Mouse (Mus musculus): ENCODE results near the gene Zfp322a. TPM values are rescaled to one million over a fixed set of nuclear protein-coding genes. Genes with fewer than 3 reads are reported as not detected.

Zfp322a gene
- total and polyA plus RNA-seq, 2 experiments from 2014 or later, result 11.9 to 27.0 TPM

DNA sequence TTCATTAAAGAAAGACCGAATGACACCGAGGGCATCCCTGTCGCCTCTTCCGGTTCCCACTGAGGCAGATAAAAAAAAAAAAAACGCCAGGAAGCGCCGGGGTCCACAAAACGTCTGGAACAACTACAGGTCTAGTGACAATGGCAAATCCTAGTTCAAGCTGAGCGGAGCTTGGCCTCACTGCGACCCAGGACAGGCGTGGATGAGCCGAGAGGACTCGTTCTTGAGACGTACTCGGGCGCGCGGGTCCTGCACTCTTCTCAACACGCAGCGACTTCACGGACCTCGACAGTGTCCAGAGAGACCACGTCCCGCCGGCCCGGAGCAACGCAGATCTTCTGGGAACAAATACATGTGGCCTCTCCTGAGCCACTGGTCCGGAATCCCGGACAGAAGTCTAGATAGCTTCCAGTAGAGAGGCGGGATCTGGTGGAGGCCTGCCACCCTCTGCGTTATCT lies 27.3 kb upstream of the Zfp322a start:
- peak overlapping the region; percentile 70 for H3K4me2 ChIP-seq (ENCODE audit: low read depth, low read length)
- peaks cover 50% of the 10 kb centered on the region for H3K27me3 ChIP-seq (ENCODE audit: control insufficient read depth, insufficient read depth, low read length)
- TF ChIP-seq EP300 (IDR thresholded peaks at IDR 0.05; ENCODE audit: low read depth) (no peak), CTCF (IDR thresholded peaks at IDR 0.05; ENCODE audit: low read depth) (no peak)
- no peaks in the 10 kb centered on the region for H3K9me3 ChIP-seq (replicated peaks; ENCODE audit: control insufficient read depth, low read length)
- no peaks in the 10 kb centered on the region for H3K36me3 ChIP-seq (replicated peaks; ENCODE audit: control insufficient read depth, insufficient read depth, low read length)
- WGBS, result under 1% methylated on average over 31 of the region's 31 CpGs
- no peak for DNase-seq (ENCODE audit: low spot score)
- H3K9ac ChIP-seq (replicated peaks; ENCODE audit: low read depth, low read length), result no peak overlapping the region; the same call in 1 of the 2 replicates
- no peak overlapping the region for H3K27ac ChIP-seq (ENCODE audit: low read depth)
- no peak for ATAC-seq (ENCODE audit: insufficient read depth, low read depth)
- H3K4me1 ChIP-seq (ENCODE audit: control insufficient read depth, insufficient read depth), result 0 out of 2 replicates have a peak, but pooled peaks cover 5% of the 10 kb centered on the region
- H3K4me3 ChIP-seq (ENCODE audit: low read depth, low read length), result peak overlapping the region; percentile 47

GRCm38 (mm10) chr13:23395301-23396245 lies 26.6 kb upstream of the Zfp322a start:
- Histone ChIP-seq H3K4me2 (ENCODE audit: low read depth, low read length) (peak overlapping the region; percentile 70), H3K4me1 (ENCODE audit: control insufficient read depth, insufficient read depth) (0 out of 2 replicates have a peak, but pooled peaks cover 5% of the 10 kb centered on the region), H3K4me3 (ENCODE audit: low read depth, low read length) (peak overlapping the region; percentile 47), H3K9me3 (replicated peaks; ENCODE audit: control insufficient read depth, low read length) (no peaks in the 10 kb centered on the region), H3K9ac (replicated peaks; ENCODE audit: low read depth, low read length) (no peak overlapping the region; the same call in 1 of the 2 replicates), H3K27me3 (ENCODE audit: control insufficient read depth, insufficient read depth, low read length) (peaks cover 50% of the 10 kb centered on the region), H3K27ac (ENCODE audit: low read depth) (no peak overlapping the region), H3K36me3 (replicated peaks; ENCODE audit: control insufficient read depth, insufficient read depth, low read length) (no peaks in the 10 kb centered on the region)
- ATAC-seq (ENCODE audit: insufficient read depth, low read depth), result no peak
- 4% methylated on average over 43 of the region's 43 CpGs for WGBS
- no peak for DNase-seq (ENCODE audit: low spot score)
- TF ChIP-seq EP300 (IDR thresholded peaks at IDR 0.05; ENCODE audit: low read depth), result no peak
- TF ChIP-seq CTCF (IDR thresholded peaks at IDR 0.05; ENCODE audit: low read depth), result no peak

GRCm38 (mm10) chr13:23387548-23387947 lies 18.5 kb upstream of the Zfp322a start:
- no peak for TF ChIP-seq EP300 (IDR thresholded peaks at IDR 0.05; ENCODE audit: low read depth)
- no peak overlapping the region for H3K9ac ChIP-seq (replicated peaks; ENCODE audit: low read depth, low read length)

GRCm38 (mm10) chr13:23383127-23383526 lies 14.1 kb upstream of the Zfp322a start:
- no peak for TF ChIP-seq CTCF (IDR thresholded peaks at IDR 0.05; ENCODE audit: low read depth)
- no peak for TF ChIP-seq EP300 (IDR thresholded peaks at IDR 0.05; ENCODE audit: low read depth)
- WGBS, result 56% methylated on average over 1 of the region's 1 CpGs
- Histone ChIP-seq H3K9me3 (replicated peaks; ENCODE audit: control insufficient read depth, low read length) (no peaks in the 10 kb centered on the region), H3K4me1 (ENCODE audit: control insufficient read depth, insufficient read depth) (no peaks in the 10 kb centered on the region), H3K9ac (replicated peaks; ENCODE audit: low read depth, low read length) (no peak overlapping the region), H3K36me3 (replicated peaks; ENCODE audit: control insufficient read depth, insufficient read depth, low read length) (no peaks in the 10 kb centered on the region), H3K27me3 (ENCODE audit: control insufficient read depth, insufficient read depth, low read length) (no peaks in the 10 kb centered on the region), H3K4me3 (ENCODE audit: low read depth, low read length) (no peak overlapping the region), H3K27ac (ENCODE audit: low read depth) (no peak overlapping the region), H3K4me2 (ENCODE audit: low read depth, low read length) (no peak overlapping the region)
- ATAC-seq (ENCODE audit: insufficient read depth, low read depth) (no peak), DNase-seq (ENCODE audit: low spot score) (no peak)

More at GRCm38 (mm10) chr13:23387548-23387947, 18.5 kb upstream of the Zfp322a start:
- Histone ChIP-seq H3K4me1 (ENCODE audit: control insufficient read depth, insufficient read depth) (no peaks in the 10 kb centered on the region), H3K27ac (ENCODE audit: low read depth) (no peak overlapping the region), H3K27me3 (ENCODE audit: control insufficient read depth, insufficient read depth, low read length) (no peaks in the 10 kb centered on the region), H3K4me3 (ENCODE audit: low read depth, low read length) (no peak overlapping the region), H3K4me2 (ENCODE audit: low read depth, low read length) (no peak overlapping the region), H3K9me3 (replicated peaks; ENCODE audit: control insufficient read depth, low read length) (no peaks in the 10 kb centered on the region), H3K36me3 (replicated peaks; ENCODE audit: control insufficient read depth, insufficient read depth, low read length) (no peaks in the 10 kb centered on the region)
- DNase-seq (ENCODE audit: low spot score) (no peak), ATAC-seq (ENCODE audit: insufficient read depth, low read depth) (no peak)
- 91% methylated on average over 1 of the region's 1 CpGs for WGBS

DNA sequence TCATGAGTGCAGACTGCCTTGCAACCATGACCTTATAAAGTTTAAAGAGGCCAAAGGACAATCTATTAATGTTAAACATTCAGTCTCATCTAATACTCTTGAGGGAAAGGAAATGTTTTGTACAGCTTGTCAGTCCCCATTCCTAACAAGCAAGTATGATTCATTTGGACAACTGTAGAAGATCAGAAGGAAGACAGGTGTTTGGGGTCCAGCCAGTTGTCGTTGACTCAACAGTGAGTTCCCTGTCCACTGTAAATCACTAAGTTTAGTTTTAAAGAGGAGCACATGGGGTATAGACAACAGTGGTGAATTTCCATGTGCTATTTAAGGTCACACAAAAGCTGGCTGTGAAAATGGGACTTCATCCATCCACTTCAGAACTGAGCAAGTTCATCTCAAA lies 3.4 kb upstream of the Zfp322a start:
- Histone ChIP-seq H3K27ac (ENCODE audit: low read depth) (no peak overlapping the region), H3K27me3 (ENCODE audit: control insufficient read depth, insufficient read depth, low read length) (no peaks in the 10 kb centered on the region), H3K36me3 (replicated peaks; ENCODE audit: control insufficient read depth, insufficient read depth, low read length) (peaks cover 3% of the 10 kb centered on the region; the same call in 1 of the 2 replicates), H3K9ac (replicated peaks; ENCODE audit: low read depth, low read length) (no peak overlapping the region), H3K4me3 (ENCODE audit: low read depth, low read length) (no peak overlapping the region), H3K4me2 (ENCODE audit: low read depth, low read length) (no peak overlapping the region), H3K4me1 (ENCODE audit: control insufficient read depth, insufficient read depth) (peaks cover 9% of the 10 kb centered on the region), H3K9me3 (replicated peaks; ENCODE audit: control insufficient read depth, low read length) (no peaks in the 10 kb centered on the region)
- WGBS, result 76% methylated on average over 1 of the region's 1 CpGs
- ATAC-seq (ENCODE audit: insufficient read depth, low read depth) (no peak), DNase-seq (ENCODE audit: low spot score) (no peak)
- TF ChIP-seq CTCF (IDR thresholded peaks at IDR 0.05; ENCODE audit: low read depth) (no peak), EP300 (IDR thresholded peaks at IDR 0.05; ENCODE audit: low read depth) (no peak)

All from heart, postnatal 0 days (tissue).